Mouse (Mus musculus) heart, adult 2 months (tissue): ENCODE data around the gene Matn1.

Experiments used
- CTCF ChIP-seq: fragments of 200-600 bp; IDR thresholded peaks from 2 replicates; pipeline ENCODE4 v1.8.1; 2022; ENCODE audit warnings: antibody characterized with exemption, mild to moderate bottlenecking, moderate library complexity
- POLR2A ChIP-seq: fragments of 200-500 bp; IDR thresholded peaks from 2 replicates; pipeline ENCODE4 v1.6.1; 2011; ENCODE audit warnings: mild to moderate bottlenecking, low read depth, low read length, control low read depth; ENCODE audit not compliant: insufficient read depth

DNA sequence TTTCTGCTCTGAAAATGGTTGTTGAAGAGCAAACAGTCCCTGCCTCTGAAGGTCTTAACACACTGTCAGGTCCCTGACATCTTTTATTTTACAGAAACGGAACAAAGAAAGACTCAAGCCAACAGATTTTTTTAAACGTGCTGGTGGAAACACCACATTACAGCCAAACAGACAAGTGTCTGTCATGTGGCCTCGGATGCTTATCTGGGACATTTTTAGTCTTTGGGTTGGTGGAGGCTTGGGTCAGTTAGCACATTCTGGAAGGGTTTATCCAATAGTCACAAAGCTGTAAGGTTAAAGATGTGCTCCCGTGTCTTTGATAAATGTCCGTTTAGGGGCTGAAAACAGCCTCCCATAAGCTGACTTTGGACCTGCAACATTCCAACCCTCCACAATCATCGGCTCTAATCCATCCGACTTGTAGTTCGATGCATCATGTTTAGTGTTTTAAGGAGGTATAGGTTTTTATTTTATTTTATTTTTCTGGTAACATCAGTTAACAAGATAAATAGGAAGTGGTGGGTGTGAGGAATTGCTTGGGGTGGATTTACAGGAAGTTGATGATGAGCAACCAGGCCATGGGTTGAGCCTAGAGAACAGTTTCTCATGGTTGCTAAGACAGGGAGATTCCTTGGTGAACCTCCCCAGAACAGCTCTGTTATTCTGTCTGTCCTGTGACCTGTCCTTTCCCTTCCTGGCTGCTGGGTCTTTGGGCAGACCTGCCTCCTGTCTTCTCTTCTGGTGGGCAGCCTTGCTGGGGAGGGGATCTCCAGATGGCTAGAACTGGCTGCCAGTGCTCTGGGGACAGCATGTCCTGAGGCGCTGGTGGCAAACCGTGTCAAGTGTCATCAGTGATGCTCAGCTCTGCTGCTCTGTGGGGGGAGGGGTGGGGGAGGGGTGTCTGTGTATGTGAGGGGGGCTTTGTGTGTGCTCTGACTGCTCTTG, 25.1 kb upstream of the Matn1 start:
- TF ChIP-seq CTCF (no peak), POLR2A (no peak)
